Mouse (Mus musculus) lung, adult 2 months (tissue): ENCODE data around the gene Cyp8b1.

Source experiments
- CTCF ChIP-seq: fragments of 200-500 bp; IDR thresholded peaks from 2 replicates; pipeline ENCODE4 v1.5.1; 2011; ENCODE audit warnings: mild to moderate bottlenecking, low read length, control low read depth; ENCODE audit not compliant: insufficient read depth
- POLR2A ChIP-seq: fragments of 200-500 bp; IDR thresholded peaks from 2 replicates; pipeline ENCODE4 v1.6.1; 2011; ENCODE audit warnings: low read depth, mild to moderate bottlenecking, control low read depth, low read length, borderline replicate concordance; ENCODE audit errors: extremely low read depth

- TF ChIP-seq POLR2A (no peak), CTCF (no peak)
These were observed 7.8 kb downstream of the Cyp8b1 start for GRCm38 (mm10) chr9:121908321-121908720.
